ENCODE assay signal across 18 mouse cellular contexts in the genomic region with DNA sequence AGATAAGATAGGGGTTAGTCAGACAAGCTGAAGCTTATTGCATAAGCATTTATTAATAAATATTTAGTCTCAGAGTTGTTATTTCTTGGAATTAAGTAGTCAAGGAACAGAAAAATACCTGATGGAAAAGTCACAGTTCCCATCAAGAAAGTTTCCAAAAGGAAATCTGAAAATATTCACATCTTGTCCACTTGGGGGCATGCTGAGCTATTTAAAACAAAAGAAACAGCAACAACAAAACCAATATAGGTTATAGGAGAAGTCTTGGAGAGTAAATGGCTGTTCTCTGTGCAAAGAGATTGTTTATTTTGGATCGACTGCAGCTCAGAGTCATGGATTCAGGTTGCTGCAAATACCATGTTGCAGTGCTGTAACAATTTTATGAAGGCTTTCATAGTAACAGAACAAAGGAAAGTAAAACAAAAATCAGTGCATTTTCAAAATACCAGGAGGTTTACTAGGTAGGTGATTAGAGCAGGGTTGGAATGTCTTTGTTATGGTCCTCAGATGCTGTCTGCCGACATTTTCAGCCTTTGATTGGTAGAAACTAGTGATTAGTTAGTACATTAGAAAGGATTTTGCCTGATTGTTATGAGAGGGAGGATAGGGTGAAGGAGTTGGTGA. TPM values are rescaled to one million over a fixed set of nuclear protein-coding genes. Genes with fewer than 3 reads are reported as not detected.
DNase-seq lines count a peak whose midpoint lies in the region; ATAC-seq and TF ChIP-seq lines count a peak whose summit lies in the region.
"Had no signal": no experiment of that assay in that cellular context is flagged by ENCODE, and none has a peak within 500 bp of the region (broad histone marks: within the 10 kb centered on the region; RNA-seq: fewer than 3 reads in every experiment).

No protein-coding gene starts in this region.

- no peaks in the 10 kb centered on the region for H3K36me3 ChIP-seq in hindbrain, embryonic 14.5 days (replicated peaks; ENCODE audit: control insufficient read depth, insufficient read depth)
- H3K36me3 ChIP-seq in hindbrain, embryonic 13.5 days = no peaks in the 10 kb centered on the region
- H3K36me3 ChIP-seq in midbrain, embryonic 15.5 days (replicated peaks) = no peaks in the 10 kb centered on the region
- no peaks in the 10 kb centered on the region for H3K36me3 ChIP-seq in midbrain, embryonic 16.5 days (ENCODE audit: control insufficient read depth, insufficient read depth, low read length)

- ATAC-seq in hindbrain, embryonic 14.5 days (ENCODE audit: low FRiP score) = no peak
- no peak for ATAC-seq in hindbrain, embryonic 13.5 days (ENCODE audit: low FRiP score)
- ATAC-seq in midbrain, embryonic 15.5 days (replicated peaks) = 0 out of 2 replicates have a peak, but pooled peaks have one; percentile 50
- ATAC-seq in midbrain, embryonic 16.5 days = no peak
- no peak for ATAC-seq in monocyte, adult 5-6 weeks (replicated peaks; ENCODE audit: insufficient number of reproducible peaks, low FRiP score, low TSS enrichment, poor library complexity, severe bottlenecking)
- ATAC-seq: CD4-positive, CD25-positive, alpha-beta regulatory T cell, adult 4 months had no signal

- H3K4me1 ChIP-seq in hindbrain, embryonic 14.5 days (replicated peaks; ENCODE audit: control insufficient read depth, insufficient read depth, low read length) = no peaks in the 10 kb centered on the region
- H3K4me1 ChIP-seq in hindbrain, embryonic 13.5 days (replicated peaks) = no peaks in the 10 kb centered on the region
- H3K4me1 ChIP-seq in midbrain, embryonic 15.5 days = no peaks in the 10 kb centered on the region
- no peaks in the 10 kb centered on the region for H3K4me1 ChIP-seq in midbrain, embryonic 16.5 days (ENCODE audit: control insufficient read depth, insufficient read depth, low read length)

- H3K9me3 ChIP-seq in hindbrain, embryonic 14.5 days (ENCODE audit: control insufficient read depth, low read length) = no peaks in the 10 kb centered on the region
- no peaks in the 10 kb centered on the region for H3K9me3 ChIP-seq in hindbrain, embryonic 13.5 days
- H3K9me3 ChIP-seq in midbrain, embryonic 15.5 days = no peaks in the 10 kb centered on the region
- no peaks in the 10 kb centered on the region for H3K9me3 ChIP-seq in midbrain, embryonic 16.5 days (replicated peaks; ENCODE audit: control insufficient read depth, low read length, poor library complexity, severe bottlenecking)

- TF ChIP-seq CTCF in brain, embryonic 14.5 days (IDR thresholded peaks at IDR 0.05; ENCODE audit: borderline replicate concordance, extremely low read depth, insufficient read depth, insufficient read length) = no peak

- no peak overlapping the region for H3K4me3 ChIP-seq in hindbrain, embryonic 14.5 days (replicated peaks; ENCODE audit: low read length)
- H3K4me3 ChIP-seq in hindbrain, embryonic 13.5 days = no peak overlapping the region
- H3K4me3 ChIP-seq in midbrain, embryonic 15.5 days = no peak overlapping the region
- H3K4me3 ChIP-seq in midbrain, embryonic 16.5 days (ENCODE audit: low read depth, low read length) = no peak overlapping the region

- no peak for TF ChIP-seq POLR2A in brain, embryonic 14.5 days (IDR thresholded peaks at IDR 0.05; ENCODE audit: borderline replicate concordance, extremely low read depth, insufficient read depth, insufficient read length, poor library complexity, severe bottlenecking)

- WGBS in hindbrain, embryonic 14.5 days = 56% methylated on average over 2 of the region's 2 CpGs
- 49% methylated on average over 2 of the region's 2 CpGs for WGBS in hindbrain, embryonic 13.5 days
- 50% methylated on average over 2 of the region's 2 CpGs for WGBS in midbrain, embryonic 15.5 days
- 44% methylated on average over 2 of the region's 2 CpGs for WGBS in midbrain, embryonic 16.5 days

- H3K4me2 ChIP-seq in hindbrain, embryonic 14.5 days (replicated peaks) = no peak overlapping the region
- H3K4me2 ChIP-seq in hindbrain, embryonic 13.5 days = no peak overlapping the region
- H3K4me2 ChIP-seq in midbrain, embryonic 15.5 days = no peak overlapping the region
- no peak overlapping the region for H3K4me2 ChIP-seq in midbrain, embryonic 16.5 days (ENCODE audit: low read length)

- no peaks in the 10 kb centered on the region for H3K27me3 ChIP-seq in hindbrain, embryonic 14.5 days (ENCODE audit: control insufficient read depth, insufficient read depth, low read length)
- H3K27me3 ChIP-seq in hindbrain, embryonic 13.5 days = no peaks in the 10 kb centered on the region
- H3K27me3 ChIP-seq in midbrain, embryonic 15.5 days (replicated peaks) = no peaks in the 10 kb centered on the region
- H3K27me3 ChIP-seq in midbrain, embryonic 16.5 days (ENCODE audit: control insufficient read depth, insufficient read depth, low read depth, low read length) = no peaks in the 10 kb centered on the region

- H3K9ac ChIP-seq in hindbrain, embryonic 14.5 days = no peak overlapping the region
- H3K9ac ChIP-seq in hindbrain, embryonic 13.5 days = no peak overlapping the region
- H3K9ac ChIP-seq in midbrain, embryonic 15.5 days = no peak overlapping the region
- no peak overlapping the region for H3K9ac ChIP-seq in midbrain, embryonic 16.5 days (ENCODE audit: low read depth, low read length)

- DNase-seq in hindbrain, embryonic 14.5 days (ENCODE audit: low spot score) = peak; percentile 49
- DNase-seq in brain, embryonic 14.5 days (ENCODE audit: low read depth) = peak; percentile 31
- no peak for DNase-seq in adrenal gland, adult (ENCODE audit: inconsistent age in 2 of 2, low spot score in 1 of 2)
- DNase-seq: cerebellum, adult 9-11 months; heart, adult 18-20 months; kidney, adult 11 months; liver; lung, postnatal 14 days; thymus, adult 2 months had no signal

- no peak overlapping the region for H3K27ac ChIP-seq in hindbrain, embryonic 14.5 days
- H3K27ac ChIP-seq in hindbrain, embryonic 13.5 days = no peak overlapping the region
- H3K27ac ChIP-seq in midbrain, embryonic 15.5 days = no peak overlapping the region
- H3K27ac ChIP-seq in midbrain, embryonic 16.5 days (ENCODE audit: low read length) = no peak overlapping the region

RNA-seq across cellular contexts. Expression of a gene that starts 7.1 kb away (rescaled TPM):
- not detected in 2 replicates for polyA plus RNA-seq in hindbrain, embryonic 14.5 days (2014; fragmentation: Nextera tagmentation; extraction: Ambion mirVana)
- polyA plus RNA-seq in hindbrain, embryonic 13.5 days (2015; fragmentation: Nextera tagmentation; extraction: Ambion mirVana) = not detected in 2 replicates
- not detected in 2 replicates for polyA plus RNA-seq in midbrain, embryonic 15.5 days (2015; fragmentation: Nextera tagmentation; extraction: Ambion mirVana)
- not detected in 2 replicates for polyA plus RNA-seq in midbrain, embryonic 16.5 days (2015; fragmentation: Nextera tagmentation; extraction: Ambion mirVana)
- not detected in 2 replicates for polyA plus RNA-seq in brain, embryonic 14.5 days (2012; rRNA removed)
- 0.38 TPM in 1 of 3 replicates, not detected in the others for total RNA-seq in monocyte, adult 5-6 weeks (2017)
- total RNA-seq: heart, adult 18-20 months; heart, postnatal 25 days; left cerebral cortex, adult 8-10 months; neutrophil, adult 5-6 weeks had no signal
- polyA plus RNA-seq: CD4-positive, CD25-positive, alpha-beta regulatory T cell, adult 4 months; large intestine, adult 2 months; thymus, adult 2 months had no signal

RNA-seq across cellular contexts. Expression of a gene that starts 26.9 kb away (rescaled TPM):
- polyA plus RNA-seq in hindbrain, embryonic 14.5 days (2014; fragmentation: Nextera tagmentation; extraction: Ambion mirVana) = not detected in 2 replicates
- polyA plus RNA-seq in hindbrain, embryonic 13.5 days (2015; fragmentation: Nextera tagmentation; extraction: Ambion mirVana) = not detected in 2 replicates
- polyA plus RNA-seq in midbrain, embryonic 15.5 days (2015; fragmentation: Nextera tagmentation; extraction: Ambion mirVana) = not detected in 2 replicates
- not detected in 2 replicates for polyA plus RNA-seq in midbrain, embryonic 16.5 days (2015; fragmentation: Nextera tagmentation; extraction: Ambion mirVana)
- not detected in 2 replicates for polyA plus RNA-seq in brain, embryonic 14.5 days (2012; rRNA removed)
- not detected in 3 replicates for total RNA-seq in monocyte, adult 5-6 weeks (2017)
- total RNA-seq: heart, adult 18-20 months; heart, postnatal 25 days; neutrophil, adult 5-6 weeks had no signal
- polyA plus RNA-seq: CD4-positive, CD25-positive, alpha-beta regulatory T cell, adult 4 months; large intestine, adult 2 months; thymus, adult 2 months had no signal

RNA-seq across cellular contexts. Expression of a gene that starts 47.7 kb away (rescaled TPM):
- polyA plus RNA-seq in hindbrain, embryonic 14.5 days (2014; fragmentation: Nextera tagmentation; extraction: Ambion mirVana) = not detected in 2 replicates
- polyA plus RNA-seq in hindbrain, embryonic 13.5 days (2015; fragmentation: Nextera tagmentation; extraction: Ambion mirVana) = not detected in 2 replicates
- polyA plus RNA-seq in midbrain, embryonic 15.5 days (2015; fragmentation: Nextera tagmentation; extraction: Ambion mirVana) = not detected in 2 replicates
- polyA plus RNA-seq in midbrain, embryonic 16.5 days (2015; fragmentation: Nextera tagmentation; extraction: Ambion mirVana) = not detected in 2 replicates
- not detected in 2 replicates for polyA plus RNA-seq in brain, embryonic 14.5 days (2012; rRNA removed)
- total RNA-seq in monocyte, adult 5-6 weeks (2017) = not detected in 3 replicates
- total RNA-seq: heart, adult 18-20 months; heart, postnatal 25 days; left cerebral cortex, adult 8-10 months; neutrophil, adult 5-6 weeks had no signal
- polyA plus RNA-seq: CD4-positive, CD25-positive, alpha-beta regulatory T cell, adult 4 months; large intestine, adult 2 months; thymus, adult 2 months had no signal

Comparison
In these comparisons a context has a peak if more than half of its experiments do, and no peak if none do; other contexts are left out.
1. DNase-seq: peak in hindbrain, embryonic 14.5 days (single experiment) and brain, embryonic 14.5 days (single experiment); none in adrenal gland, adult (0 of 2).